Mouse (Mus musculus) G1E (cell line): ENCODE results near the gene Ripor2.

Source experiments
- CTCF ChIP-seq: IDR thresholded peaks from 2 replicates; pipeline ENCODE4 v1.5.1; 2012; ENCODE audit warnings: low read depth, low read length, inconsistent platforms, mixed read lengths
- POLR2AphosphoS5 ChIP-seq: IDR thresholded peaks from 2 replicates; pipeline ENCODE4 v1.6.1; 2012; ENCODE audit warnings: low read depth, low read length, inconsistent platforms; ENCODE audit not compliant: insufficient replicate concordance

- TF ChIP-seq CTCF = no peak
- TF ChIP-seq POLR2AphosphoS5 = no peak
Measured at GRCm38 (mm10) chr13:24729128-24729527, 147.1 kb downstream of the Ripor2 start.
